Mouse (Mus musculus): ENCODE data around the gene Fat3. TPM values are rescaled to one million over a fixed set of nuclear protein-coding genes. Genes with fewer than 3 reads are reported as not detected.

Fat3 gene
- total RNA-seq, 2 experiments from 2014 or later: 56.2 to 74.4 TPM

DNA sequence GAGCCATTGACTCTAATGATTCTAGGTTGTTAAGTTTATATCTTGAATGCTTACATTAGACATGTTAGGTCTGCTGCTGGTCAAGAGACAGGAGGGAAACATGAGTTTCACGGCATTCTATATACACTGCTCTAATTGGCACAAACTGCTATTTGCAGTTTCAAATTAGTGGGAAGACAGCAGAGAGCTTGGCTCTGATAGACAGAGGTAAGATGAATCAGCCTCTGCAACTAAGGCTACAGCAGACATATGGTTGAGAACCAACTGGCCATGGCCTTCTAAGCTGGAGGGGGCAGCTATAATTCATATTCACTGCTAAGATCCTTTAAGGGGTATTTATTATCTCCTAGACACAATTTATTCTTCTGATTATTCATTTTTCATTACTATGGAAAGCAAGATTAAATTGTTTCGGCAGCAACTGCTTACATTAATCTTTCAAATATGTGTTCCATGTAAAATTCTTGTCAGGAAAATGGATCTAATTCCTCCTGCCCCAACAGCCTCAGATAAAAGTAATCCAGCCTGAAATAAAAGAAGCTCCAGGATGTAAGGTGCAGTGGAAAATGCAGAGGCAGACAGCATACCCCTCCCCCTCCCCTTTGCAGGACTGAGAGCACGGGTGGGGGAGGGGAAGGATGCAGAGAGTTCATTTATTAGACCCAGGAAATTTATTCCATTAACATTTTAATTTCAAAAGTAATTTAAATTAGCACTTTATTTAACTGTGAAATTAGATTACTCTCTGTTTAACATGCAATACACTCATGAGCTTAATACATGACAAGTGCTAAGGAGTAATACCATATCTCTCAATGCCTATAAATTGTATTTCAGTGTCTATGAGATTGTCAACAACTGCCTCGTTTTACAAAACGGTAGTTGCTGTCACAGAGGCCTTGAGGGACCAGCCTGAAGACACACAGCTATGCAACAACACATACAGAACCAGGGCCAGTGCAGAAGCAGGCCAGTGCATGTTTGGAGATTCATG lies 189.9 kb downstream of the Fat3 start:
- no peak for DNase-seq (ENCODE audit: low spot score in 2 of 2)

DNA sequence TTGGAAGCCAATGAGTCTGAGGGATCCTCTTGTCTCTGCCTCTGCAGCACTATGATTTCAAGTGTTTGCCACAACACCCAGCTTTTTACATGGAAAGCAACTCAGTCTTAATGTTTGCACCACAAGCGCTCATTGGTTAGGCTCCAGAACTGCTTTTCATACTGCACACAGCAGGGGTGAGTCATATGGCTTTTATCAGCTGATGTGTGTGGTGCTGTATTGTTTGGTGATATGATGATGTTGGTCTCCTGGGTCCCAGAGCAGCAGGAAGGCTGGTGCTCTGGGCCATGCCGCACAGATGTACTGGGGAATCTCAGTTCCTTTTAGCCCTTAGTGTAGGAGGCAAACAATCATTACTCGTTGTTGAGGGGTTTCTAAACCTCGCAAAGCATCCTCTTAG lies 190.8 kb downstream of the Fat3 start:
- no peak for DNase-seq (ENCODE audit: low spot score in 2 of 2)

DNA sequence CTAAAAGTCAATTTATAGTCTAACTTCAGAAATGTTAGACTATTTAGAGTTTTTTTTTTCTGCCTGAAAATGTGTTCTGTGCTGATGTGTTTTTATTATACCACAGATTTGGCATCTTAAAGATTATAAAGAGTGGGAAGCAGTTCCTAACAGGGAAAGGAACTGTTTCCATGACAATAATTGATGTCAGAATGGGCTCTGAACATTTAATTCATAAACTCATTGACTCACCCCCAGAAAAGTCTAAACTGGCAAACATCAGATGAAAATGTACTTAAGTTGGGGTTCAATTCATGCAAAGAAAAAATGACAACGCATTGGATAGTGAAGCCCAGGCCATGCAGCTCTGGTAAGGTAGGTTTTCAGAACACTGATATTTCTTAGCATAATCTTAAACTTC lies 193.3 kb downstream of the Fat3 start:
- no peak for DNase-seq (ENCODE audit: low spot score in 2 of 2)

DNA sequence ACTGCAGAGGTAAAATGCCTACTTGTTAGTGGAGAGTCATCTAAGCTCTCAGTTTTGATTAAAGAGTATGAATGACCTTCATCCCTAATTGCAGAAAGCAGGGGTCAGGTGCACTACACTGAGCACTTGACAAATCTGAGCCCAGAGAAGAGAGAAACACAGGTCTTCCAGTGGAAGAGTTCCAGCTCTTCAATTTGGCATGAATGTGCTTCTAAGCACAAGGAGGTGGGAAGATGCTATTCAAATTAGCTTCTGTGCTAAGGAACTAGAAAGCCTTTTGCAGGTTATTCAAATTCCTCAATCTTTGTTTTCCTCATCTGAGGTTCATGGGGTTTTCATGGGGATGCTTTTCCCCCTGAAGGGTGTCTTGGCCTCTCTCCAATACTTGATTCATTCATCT lies 194.9 kb downstream of the Fat3 start:
- DNase-seq (ENCODE audit: low spot score in 2 of 2): no peak

DNA sequence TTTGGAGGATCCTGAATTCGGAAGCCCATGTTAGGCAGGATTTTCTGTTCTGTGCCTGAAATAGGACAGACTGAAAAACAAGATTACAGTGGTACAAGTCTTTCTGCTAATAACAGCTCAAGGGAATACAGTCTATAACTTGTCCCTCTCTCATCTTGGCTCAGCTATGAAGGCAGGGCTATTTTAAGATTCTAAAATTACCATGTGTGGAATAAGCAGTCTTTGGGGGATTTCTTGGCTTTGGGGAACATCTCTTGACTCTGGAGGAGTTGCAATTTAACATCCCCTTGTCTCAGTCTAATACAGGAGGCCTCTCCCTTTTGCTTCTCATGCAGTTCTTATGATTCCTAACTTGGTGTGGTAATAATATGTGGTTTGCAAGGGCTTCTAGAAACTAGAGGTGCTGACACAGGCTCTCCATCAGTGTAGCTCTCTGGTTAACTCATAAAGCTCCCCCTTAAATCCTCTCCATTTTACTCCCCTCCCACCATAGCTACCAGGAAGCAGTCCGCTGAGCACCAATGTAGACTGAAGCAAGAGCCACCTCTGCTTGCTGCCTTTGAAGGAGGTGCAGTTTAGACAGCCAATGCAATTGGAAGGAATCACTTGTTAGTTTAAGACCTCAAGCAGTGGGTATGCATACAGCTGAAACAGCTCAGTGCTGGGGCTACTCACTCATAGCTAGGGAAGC lies 195.5 kb downstream of the Fat3 start:
- DNase-seq (ENCODE audit: low spot score in 2 of 2): no peak

DNA sequence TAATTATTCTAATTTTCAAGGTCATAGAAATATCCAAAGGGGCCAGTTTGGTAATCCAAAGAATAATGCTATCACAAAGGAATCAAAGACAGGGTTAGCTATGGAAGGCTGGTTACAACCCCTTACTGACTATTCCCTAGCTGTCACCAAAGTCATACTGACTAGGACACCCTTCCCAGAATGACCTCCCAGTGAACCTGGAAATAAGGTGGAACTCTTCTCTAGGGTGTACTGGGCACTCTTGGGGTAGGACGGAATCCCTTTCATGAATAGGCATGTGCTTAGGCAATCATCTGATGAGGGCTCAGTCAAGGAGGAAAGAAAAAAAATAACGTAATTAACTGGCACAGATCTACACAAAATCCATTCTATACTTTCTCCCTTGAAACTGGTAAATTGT lies 196.1 kb downstream of the Fat3 start:
- DNase-seq (ENCODE audit: low spot score in 2 of 2): no peak

DNA sequence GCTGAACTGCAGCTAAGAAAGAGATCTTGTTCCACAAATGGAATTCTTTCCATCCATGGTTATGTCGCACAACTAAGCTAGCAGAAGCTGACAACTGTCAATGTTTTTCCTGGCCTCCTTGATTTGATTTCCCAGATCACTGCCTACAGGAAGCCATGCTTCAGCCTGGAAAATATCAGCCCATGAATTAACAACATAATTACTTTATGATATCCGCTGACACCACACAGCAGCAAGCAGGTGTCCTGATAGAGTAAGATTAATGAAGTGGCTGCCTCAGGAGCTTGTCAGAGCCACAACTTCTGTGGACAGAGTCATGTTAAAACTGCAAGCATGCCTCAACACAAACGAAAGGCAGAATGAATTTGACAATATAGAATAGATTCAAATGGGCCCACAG lies 198.6 kb downstream of the Fat3 start:
- DNase-seq (ENCODE audit: low spot score in 2 of 2): no peak

DNA sequence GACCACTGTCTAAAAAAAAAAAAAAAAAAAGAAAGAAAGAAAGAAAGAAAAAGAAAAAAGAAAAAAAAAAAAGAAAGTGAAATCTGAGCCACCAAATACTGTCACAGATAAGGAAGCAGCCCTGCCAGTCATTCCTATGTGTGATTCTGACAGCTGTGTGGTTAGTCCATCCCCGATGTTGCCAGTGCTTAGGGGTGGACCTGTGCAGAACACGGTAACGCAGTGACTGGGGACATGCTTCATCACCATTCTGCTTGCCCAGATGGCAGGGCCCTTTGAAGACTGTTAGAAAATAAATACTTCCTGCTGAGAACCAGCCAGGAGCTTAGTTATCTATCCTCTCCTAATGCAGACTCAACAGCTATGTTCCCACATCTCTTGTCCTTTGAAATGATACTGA lies 203.2 kb downstream of the Fat3 start:
- DNase-seq (ENCODE audit: low spot score in 2 of 2): no peak

DNA sequence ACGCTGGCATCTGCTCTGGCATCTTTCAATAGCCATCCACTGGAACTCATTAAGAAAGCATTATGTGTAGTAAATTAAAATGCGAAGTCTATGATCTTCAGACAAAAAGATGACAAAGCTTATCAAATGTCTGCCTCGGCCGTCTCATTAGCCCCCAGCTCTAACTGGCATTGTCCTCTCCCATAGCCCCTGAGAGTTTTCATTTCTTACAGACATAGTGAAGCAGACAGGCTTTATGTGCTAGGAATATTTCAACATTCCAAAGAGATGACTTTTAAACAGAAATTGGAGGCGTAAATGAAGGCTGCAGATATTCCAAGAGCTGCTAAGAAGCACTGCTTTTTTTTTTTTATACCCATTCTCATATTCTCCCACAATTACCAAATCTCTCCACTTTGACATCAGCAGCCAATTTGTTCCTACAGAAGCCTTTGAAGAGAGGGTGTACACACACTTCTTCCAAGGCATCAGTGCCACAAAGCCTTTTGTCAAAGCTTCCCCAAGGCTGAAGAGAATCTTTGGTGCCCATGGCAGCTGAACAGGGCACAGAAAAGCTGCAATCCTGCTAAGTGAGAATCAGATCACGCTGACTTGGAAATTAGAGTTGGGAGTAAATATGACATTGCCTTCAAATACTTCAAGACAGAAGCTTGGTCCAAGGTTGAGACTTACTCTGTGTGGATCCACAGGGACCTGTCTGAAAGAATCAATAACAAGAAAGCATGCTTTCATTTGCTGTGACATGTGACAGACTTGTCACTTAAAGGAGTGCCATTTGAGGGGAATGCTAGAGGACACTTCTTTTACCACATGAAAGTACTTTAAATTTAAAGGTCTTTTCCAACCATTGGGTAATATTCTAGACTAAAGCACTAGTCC lies 206.9 kb downstream of the Fat3 start:
- no peak for DNase-seq (ENCODE audit: low spot score in 2 of 2)

DNA sequence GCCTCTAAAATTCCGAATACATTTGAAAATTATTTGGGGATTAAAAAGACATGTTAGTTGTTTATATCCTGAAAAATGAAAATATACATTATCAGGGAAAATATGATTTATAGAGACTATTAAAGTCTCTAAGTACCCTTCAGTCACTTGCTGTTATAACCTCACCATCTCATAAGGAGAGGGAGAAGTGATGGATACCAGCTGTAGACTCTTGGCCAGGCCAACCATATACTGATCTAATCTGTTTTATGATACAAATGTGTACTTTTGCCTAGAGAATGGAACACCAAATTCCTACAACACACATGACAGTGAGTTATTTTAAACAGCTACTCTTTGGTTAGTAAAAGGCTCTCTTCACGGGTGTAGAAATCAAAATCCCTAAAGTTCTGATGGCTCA lies 208.6 kb downstream of the Fat3 start:
- DNase-seq (ENCODE audit: low spot score in 2 of 2): no peak

DNA sequence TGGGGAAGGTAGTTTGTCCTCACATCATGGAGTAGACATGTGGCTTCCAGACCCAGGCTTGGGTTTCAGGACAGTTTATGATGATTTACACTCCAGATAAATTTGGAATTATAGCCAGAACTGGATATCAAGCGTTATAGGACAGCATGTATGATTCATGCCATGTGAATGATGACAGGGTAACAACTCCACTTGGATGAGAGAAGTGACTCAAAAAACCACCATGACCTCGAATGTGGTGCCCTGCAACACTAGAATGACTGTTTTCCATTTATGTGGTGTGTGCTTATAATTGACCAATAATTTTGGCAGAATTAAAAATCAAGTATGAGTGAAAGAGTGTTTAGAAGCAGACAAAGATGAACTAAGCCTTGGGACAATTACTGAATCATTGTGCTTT lies 210.2 kb downstream of the Fat3 start:
- DNase-seq (ENCODE audit: low spot score in 2 of 2): no peak

DNA sequence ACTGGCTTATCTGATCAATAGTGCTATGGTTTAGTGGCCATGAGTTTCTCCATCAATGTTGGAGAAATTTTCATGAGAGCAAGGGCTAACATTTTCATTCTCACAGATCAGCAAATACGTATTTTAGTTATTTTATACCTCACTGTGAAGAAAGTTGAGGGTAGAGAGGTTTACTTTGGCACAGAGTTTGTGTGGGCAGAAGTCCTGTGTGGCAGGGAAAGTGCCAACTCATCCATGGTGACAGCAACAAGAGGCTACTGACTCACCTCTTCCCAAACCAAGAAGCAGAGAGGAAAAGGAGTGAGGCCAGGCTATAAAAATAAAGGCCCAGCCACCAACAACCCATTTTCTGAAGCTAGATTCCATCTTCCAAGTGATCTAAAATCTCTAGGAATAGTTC lies 218.1 kb downstream of the Fat3 start:
- DNase-seq (ENCODE audit: low spot score in 2 of 2): peak in 1 of 2 experiments; percentile 14

DNA sequence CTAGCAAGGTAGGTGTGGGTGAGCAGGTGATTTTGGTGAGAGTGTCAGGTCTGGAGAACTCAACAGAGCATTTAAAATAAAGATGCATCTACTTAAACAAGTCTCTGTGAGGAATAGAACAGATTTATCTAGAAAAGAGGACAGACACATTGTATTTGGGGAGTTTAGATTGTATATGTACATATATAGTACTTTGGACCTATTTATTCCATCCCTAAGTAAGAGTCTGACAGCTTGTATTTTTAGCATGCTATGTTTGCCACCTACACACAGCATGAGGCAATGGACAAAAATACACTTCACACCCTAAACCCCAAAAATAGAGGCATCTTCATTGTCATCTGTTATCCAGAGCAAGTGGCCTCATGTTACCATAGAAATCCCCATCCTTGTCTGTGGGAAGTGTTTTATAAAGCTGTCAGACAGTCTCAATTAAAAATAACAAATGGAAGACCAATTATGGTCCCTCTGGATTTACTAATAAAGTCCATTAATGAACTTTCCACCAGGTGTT lies 218.7 kb downstream of the Fat3 start:
- DNase-seq (ENCODE audit: low spot score in 2 of 2): no peak

DNA sequence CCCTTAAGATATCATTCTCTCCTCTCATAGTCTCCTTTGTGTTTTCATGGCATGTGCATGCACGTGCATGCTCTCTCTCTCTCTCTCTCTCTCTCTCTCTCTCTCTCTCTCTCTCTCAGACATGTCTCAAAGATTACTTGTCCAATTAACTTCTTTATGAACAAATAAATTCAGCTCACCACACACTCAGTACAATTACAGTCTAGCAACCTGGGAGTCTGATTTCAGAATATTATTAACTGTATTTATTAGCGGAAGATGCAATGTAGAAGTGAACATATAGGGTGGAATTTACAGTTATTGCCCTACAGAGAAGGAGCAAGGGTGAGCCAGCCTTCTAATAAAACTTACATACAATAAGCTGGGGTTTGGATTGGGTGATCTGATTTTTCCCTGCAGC lies 225.5 kb downstream of the Fat3 start:
- no peak for DNase-seq (ENCODE audit: low spot score in 2 of 2)

DNA sequence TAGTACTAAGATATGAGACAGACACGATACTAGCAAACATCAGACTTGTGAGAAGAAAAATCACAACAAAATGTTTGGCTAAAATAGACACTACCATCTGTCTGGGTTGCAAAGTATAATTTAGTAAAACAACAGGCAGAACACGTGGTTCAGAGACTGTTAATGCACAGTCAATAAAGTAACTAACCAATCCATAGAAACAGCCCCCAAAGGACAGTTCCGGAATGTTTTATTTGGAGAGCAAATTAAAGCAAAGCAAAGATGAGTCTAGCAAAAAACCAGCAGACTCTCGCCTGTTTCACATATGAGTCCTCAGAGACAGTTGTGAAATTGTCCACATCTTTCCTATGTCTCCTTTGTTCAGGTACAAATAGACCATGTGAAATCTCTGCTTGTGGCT lies 227.0 kb downstream of the Fat3 start:
- DNase-seq (ENCODE audit: low spot score in 2 of 2): no peak

DNA sequence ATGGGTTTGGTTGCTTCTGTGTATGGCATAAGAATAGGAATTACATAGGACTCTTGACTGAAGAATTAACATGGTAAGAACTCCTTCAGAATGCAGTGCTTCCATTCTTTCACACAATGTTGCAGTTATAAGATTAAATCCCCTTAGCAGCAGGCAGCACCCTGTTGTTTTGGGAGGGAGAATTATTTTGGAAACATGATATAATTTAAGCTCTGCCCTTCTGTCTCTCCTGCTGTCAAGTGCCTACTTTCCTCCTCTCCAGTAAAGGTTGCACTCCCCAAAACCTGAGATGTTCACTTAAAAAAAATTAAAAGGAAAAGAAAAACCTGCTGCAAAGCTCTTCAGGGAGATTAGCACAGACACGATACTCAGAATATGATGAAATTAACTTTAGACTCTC lies 228.3 kb downstream of the Fat3 start:
- no peak for DNase-seq (ENCODE audit: low spot score in 2 of 2)

DNA sequence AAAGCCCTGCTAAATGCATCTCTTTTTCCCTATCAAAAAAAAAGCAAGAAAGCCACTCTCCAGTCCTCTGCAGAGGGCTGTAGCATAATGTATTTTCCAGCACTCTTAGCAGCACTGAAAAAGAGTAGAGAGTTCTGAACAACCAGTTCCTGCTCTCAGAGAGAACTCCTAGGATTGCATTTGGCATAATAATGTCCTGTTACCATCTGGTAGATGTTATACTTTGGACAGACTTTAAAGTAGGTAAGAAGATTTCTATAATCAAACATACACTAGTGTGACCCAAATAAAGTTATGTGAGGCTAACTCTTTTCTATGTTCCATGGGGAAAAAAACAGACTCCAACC lies 230.3 kb downstream of the Fat3 start:
- no peak for DNase-seq (ENCODE audit: low spot score in 2 of 2)

DNA sequence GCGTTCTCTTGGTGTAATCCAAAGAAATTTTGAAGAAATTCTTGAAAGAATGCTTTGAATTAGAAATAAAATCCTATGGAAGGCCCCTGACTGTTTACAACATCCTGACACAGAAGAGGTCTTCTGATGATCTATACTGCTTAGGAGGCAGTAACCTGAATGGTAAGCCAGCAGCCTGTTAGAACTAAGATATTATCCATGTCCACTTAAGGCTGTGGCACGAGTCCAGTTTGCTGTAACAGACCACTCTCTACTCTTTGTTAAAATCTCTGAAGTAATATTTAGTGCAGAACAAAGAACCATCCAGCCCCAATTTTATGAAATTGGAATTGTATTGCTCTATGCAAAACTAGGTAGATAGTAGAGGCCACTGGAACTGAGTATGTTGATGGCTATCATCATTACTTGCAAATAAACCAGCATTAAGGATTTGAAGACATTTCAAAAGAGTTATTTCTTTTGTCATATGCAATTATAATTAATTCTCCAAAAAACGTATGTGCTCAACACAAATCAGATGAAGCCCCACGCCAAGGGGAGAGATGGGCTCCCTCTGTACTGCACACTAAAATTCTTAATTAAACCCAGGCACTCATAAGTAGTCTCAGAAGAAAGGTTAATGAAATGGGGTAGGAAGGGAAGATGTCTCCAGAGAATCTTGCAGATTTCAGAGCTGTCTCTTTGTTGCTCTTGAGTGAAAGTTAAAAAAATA lies 230.9 kb downstream of the Fat3 start:
- DNase-seq (ENCODE audit: low spot score in 2 of 2): no peak

DNA sequence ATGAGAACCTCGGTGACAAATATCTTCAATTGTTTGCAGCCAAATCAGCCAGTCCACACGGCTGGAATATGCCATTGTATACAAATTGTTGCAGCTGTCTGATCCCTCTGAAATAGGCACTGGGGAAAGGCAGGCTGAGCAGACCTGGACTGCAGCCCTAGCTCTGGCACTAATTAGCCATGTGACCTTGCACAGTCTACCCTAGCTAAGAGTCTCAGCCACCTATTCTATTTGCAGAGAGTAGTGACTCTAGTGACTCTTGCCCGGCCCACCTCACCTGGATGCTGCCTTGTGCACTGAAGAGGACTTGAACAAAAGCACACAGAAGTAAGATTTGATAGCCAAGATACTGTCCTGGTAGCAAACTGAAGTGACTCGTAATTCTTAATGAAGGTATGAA lies 235.6 kb downstream of the Fat3 start:
- no peak for DNase-seq (ENCODE audit: low spot score in 2 of 2)

DNA sequence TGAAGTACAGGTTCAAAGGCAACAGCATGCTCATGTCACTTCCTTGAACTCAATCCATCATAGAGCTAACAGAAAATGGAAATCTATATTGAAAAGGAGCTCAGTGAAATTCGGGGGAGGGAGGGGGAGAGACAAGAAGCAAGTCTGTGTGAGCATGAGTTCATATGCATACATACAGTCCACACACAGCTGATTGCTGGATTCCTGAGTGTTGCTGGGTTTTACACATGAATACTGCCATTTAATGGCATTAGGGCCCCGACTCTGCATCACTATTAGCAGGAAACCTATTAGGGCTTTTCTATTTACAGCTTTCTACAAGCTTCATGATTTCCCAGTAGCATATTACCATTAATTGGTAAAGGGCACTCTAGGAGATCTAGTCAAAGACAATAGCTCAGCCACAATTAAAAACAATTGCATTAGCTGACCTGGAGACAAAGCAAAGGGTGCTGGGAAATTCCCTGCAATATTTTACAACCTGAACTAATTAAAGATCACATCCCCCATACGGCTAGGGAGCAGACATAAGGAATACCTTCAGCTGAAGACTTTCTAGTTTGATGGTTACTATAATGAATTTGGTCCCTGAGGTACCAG lies 243.7 kb downstream of the Fat3 start:
- DNase-seq (ENCODE audit: low spot score in 2 of 2): no peak

Measured in left cerebral cortex, adult 18-20 months (tissue).